Mouse (Mus musculus): Measurements from ENCODE around the gene Gm10097. TPM values are rescaled to one million over a fixed set of nuclear protein-coding genes. Genes with fewer than 3 reads are reported as not detected.

Gene Gm10097
- polyA plus RNA-seq (2012; rRNA removed): not detected in 2 replicates

DNA sequence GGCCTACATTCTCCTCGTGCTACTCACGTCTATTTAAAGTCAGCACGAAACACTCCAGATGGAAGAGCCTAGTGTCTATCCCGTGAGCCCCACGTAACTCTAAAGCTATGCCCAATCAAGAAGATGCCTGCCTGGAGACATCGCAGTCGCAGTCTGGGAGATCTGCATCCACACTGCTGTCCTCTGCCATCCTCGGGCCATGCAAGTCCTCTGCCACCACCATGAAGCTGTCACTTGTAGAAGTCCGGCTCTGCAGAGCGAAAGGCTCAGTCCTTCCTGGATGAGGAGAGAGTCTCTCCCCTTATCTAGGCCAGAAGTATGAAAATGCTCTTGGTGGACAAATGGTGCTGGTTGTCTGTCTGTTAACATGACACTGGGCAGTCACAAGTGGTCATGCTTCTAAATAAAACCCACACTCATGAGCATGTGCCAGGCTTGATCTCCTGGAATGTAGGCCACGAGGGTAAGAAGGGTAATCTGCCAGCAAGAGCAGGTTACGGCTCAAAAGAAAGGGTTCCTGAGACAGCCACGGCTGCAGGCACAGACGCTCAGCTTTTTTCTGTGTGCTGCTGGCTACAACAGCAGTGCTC, at the start of gene Gm10097:
Gene Gm10097 (plus strand): TSS at position 517 of the 590 bp plus-strand sequence.

Measured in ovary, adult 2 months (tissue).